Mouse (Mus musculus) ES-Bruce4 (cell line): ENCODE results near the gene Arl4a.

Experiments used
- CTCF ChIP-seq: IDR thresholded peaks from one replicate; pipeline ENCODE4 v1.8.1; 2011; ENCODE audit warnings: low read depth, low read length
- POLR2A ChIP-seq: IDR thresholded peaks from one replicate; pipeline ENCODE4 v1.8.1; 2011; ENCODE audit warnings: low read length; ENCODE audit not compliant: insufficient read depth

GRCm38 (mm10) chr12:40040067-40040466 lies 2.2 kb upstream of the Arl4a start:
- TF ChIP-seq POLR2A (no peak), CTCF (no peak)
